Comparison of ENCODE assay signal across 21 mouse cellular contexts in genomic region chrX:167151341-167151740, GRCm38 (mm10). TPM values are rescaled to one million over a fixed set of nuclear protein-coding genes. Genes with fewer than 3 reads are reported as not detected.
DNase-seq lines count a peak whose midpoint lies in the region; ATAC-seq and TF ChIP-seq lines count a peak whose summit lies in the region.
"Had no signal": no experiment of that assay in that cellular context is flagged by ENCODE, and none has a peak within 500 bp of the region (broad histone marks: within the 10 kb centered on the region; RNA-seq: fewer than 3 reads in every experiment).

No protein-coding gene starts in this region.

- no peaks in the 10 kb centered on the region for H3K4me1 ChIP-seq in embryonic facial prominence, embryonic 14.5 days (ENCODE audit: control insufficient read depth, insufficient read depth, low read length)
- H3K4me1 ChIP-seq in embryonic facial prominence, embryonic 10.5 days: no peaks in the 10 kb centered on the region
- H3K4me1 ChIP-seq in hindbrain, embryonic 12.5 days: no peaks in the 10 kb centered on the region
- H3K4me1 ChIP-seq in hindbrain, postnatal 0 days (ENCODE audit: insufficient read depth, low read length): no peaks in the 10 kb centered on the region
- H3K4me1 ChIP-seq: neural tube, embryonic 13.5 days had no signal

- no peak overlapping the region for H3K4me2 ChIP-seq in embryonic facial prominence, embryonic 14.5 days (ENCODE audit: low read depth, low read length)
- no peak overlapping the region for H3K4me2 ChIP-seq in hindbrain, embryonic 12.5 days (replicated peaks)
- no peak overlapping the region for H3K4me2 ChIP-seq in hindbrain, postnatal 0 days (ENCODE audit: low read depth, low read length)
- H3K4me2 ChIP-seq: neural tube, embryonic 13.5 days had no signal

- 72% methylated on average over 3 of the region's 3 CpGs for WGBS in embryonic facial prominence, embryonic 14.5 days
- WGBS in embryonic facial prominence, embryonic 10.5 days: 71% methylated on average over 3 of the region's 3 CpGs
- WGBS in hindbrain, embryonic 12.5 days: 51% methylated on average over 3 of the region's 3 CpGs
- 45% methylated on average over 3 of the region's 3 CpGs for WGBS in hindbrain, postnatal 0 days

- no peak for DNase-seq in embryonic facial prominence, embryonic 14.5 days (ENCODE audit: low spot score)
- DNase-seq in embryonic facial prominence, embryonic 10.5 days (ENCODE audit: low spot score): no peak
- no peak for DNase-seq in hindbrain, postnatal 0 days (ENCODE audit: low spot score)
- DNase-seq in brain, embryonic 14.5 days (ENCODE audit: low read depth): peak; percentile 23
- DNase-seq in heart, postnatal 10 days: peak; percentile 15 to 25
- no peak for DNase-seq in adipocyte (ENCODE audit: low spot score)
- DNase-seq in left cerebral cortex, postnatal 10 days (ENCODE audit: extremely low spot score in 1 of 2, low spot score in 2 of 2): no peak
- DNase-seq: adrenal gland, postnatal 36 days; cerebellum, adult 11 months; cerebellum, postnatal 36 days; kidney, postnatal 14 days; layer of hippocampus, adult 9-11 months; liver; right cerebral cortex, adult 18-20 months; thymus, postnatal 4 days had no signal

- H3K4me3 ChIP-seq in embryonic facial prominence, embryonic 14.5 days (ENCODE audit: low read depth, low read length): no peak overlapping the region
- H3K4me3 ChIP-seq in embryonic facial prominence, embryonic 10.5 days: no peak overlapping the region
- H3K4me3 ChIP-seq in hindbrain, embryonic 12.5 days: no peak overlapping the region
- no peak overlapping the region for H3K4me3 ChIP-seq in hindbrain, postnatal 0 days (ENCODE audit: low read length)
- H3K4me3 ChIP-seq: neural tube, embryonic 13.5 days had no signal

- 0 out of 2 replicates have a peak overlapping the region, but pooled peaks have one; percentile 39 for H3K27ac ChIP-seq in embryonic facial prominence, embryonic 14.5 days (replicated peaks; ENCODE audit: low read depth, low read length)
- no peak overlapping the region for H3K27ac ChIP-seq in embryonic facial prominence, embryonic 10.5 days (replicated peaks)
- 0 out of 2 replicates have a peak overlapping the region, but pooled peaks have one; percentile 7 for H3K27ac ChIP-seq in hindbrain, embryonic 12.5 days
- no peak overlapping the region; the same call in 1 of the 2 replicates for H3K27ac ChIP-seq in hindbrain, postnatal 0 days
- H3K27ac ChIP-seq: macrophage; neural tube, embryonic 13.5 days had no signal

- TF ChIP-seq CTCF in hindbrain, postnatal 0 days (IDR thresholded peaks at IDR 0.05; ENCODE audit: low read depth): no peak
- no peak for TF ChIP-seq CTCF in brain, embryonic 14.5 days (IDR thresholded peaks at IDR 0.05; ENCODE audit: borderline replicate concordance, extremely low read depth, insufficient read depth, insufficient read length)

- no peak overlapping the region for H3K9ac ChIP-seq in embryonic facial prominence, embryonic 14.5 days (ENCODE audit: low read depth, low read length)
- no peak overlapping the region for H3K9ac ChIP-seq in hindbrain, embryonic 12.5 days
- H3K9ac ChIP-seq in hindbrain, postnatal 0 days (replicated peaks; ENCODE audit: low read length): no peak overlapping the region
- H3K9ac ChIP-seq: neural tube, embryonic 13.5 days had no signal

- peaks cover 7% of the 10 kb centered on the region for H3K27me3 ChIP-seq in embryonic facial prominence, embryonic 14.5 days (replicated peaks; ENCODE audit: control insufficient read depth, insufficient read depth, low read length)
- peaks cover 98% of the 10 kb centered on the region for H3K27me3 ChIP-seq in embryonic facial prominence, embryonic 10.5 days (replicated peaks; ENCODE audit: low read depth, poor library complexity, severe bottlenecking)
- peaks cover 34% of the 10 kb centered on the region for H3K27me3 ChIP-seq in hindbrain, embryonic 12.5 days
- no peaks in the 10 kb centered on the region for H3K27me3 ChIP-seq in hindbrain, postnatal 0 days (ENCODE audit: insufficient read depth, low read length)

- no peaks in the 10 kb centered on the region for H3K9me3 ChIP-seq in embryonic facial prominence, embryonic 14.5 days (ENCODE audit: control insufficient read depth, low read length)
- no peaks in the 10 kb centered on the region for H3K9me3 ChIP-seq in embryonic facial prominence, embryonic 10.5 days
- no peaks in the 10 kb centered on the region for H3K9me3 ChIP-seq in hindbrain, embryonic 12.5 days (replicated peaks)
- no peaks in the 10 kb centered on the region for H3K9me3 ChIP-seq in hindbrain, postnatal 0 days (ENCODE audit: low read length)
- H3K9me3 ChIP-seq: neural tube, embryonic 13.5 days had no signal

- no peak for TF ChIP-seq POLR2A in brain, embryonic 14.5 days (IDR thresholded peaks at IDR 0.05; ENCODE audit: borderline replicate concordance, extremely low read depth, insufficient read depth, insufficient read length, poor library complexity, severe bottlenecking)

- intact Hi-C loops in heart, postnatal 10 days (cut with DNase I): loop anchor here (5.0 kb wide), 2 partner anchors 56 to 119 kb away; partner anchors contain the start of gene Tmsb4x
- intact Hi-C loops in left cerebral cortex, postnatal 10 days (cut with DNase I): no loop called here

- no peak for ATAC-seq in embryonic facial prominence, embryonic 14.5 days (ENCODE audit: low read depth)
- peak; percentile 43; the same call in 1 of the 2 replicates for ATAC-seq in hindbrain, embryonic 12.5 days (ENCODE audit: low FRiP score)
- no peak for ATAC-seq in hindbrain, postnatal 0 days
- ATAC-seq: forebrain, embryonic 16.5 days; intestine, embryonic 16.5 days; midbrain, embryonic 16.5 days had no signal

- no peaks in the 10 kb centered on the region for H3K36me3 ChIP-seq in embryonic facial prominence, embryonic 14.5 days (ENCODE audit: control insufficient read depth, insufficient read depth, low read length)
- H3K36me3 ChIP-seq in embryonic facial prominence, embryonic 10.5 days (replicated peaks): no peaks in the 10 kb centered on the region
- H3K36me3 ChIP-seq in hindbrain, embryonic 12.5 days: no peaks in the 10 kb centered on the region
- no peaks in the 10 kb centered on the region for H3K36me3 ChIP-seq in hindbrain, postnatal 0 days (ENCODE audit: insufficient read depth, low read length)
- H3K36me3 ChIP-seq: neural tube, embryonic 13.5 days had no signal

RNA-seq across cellular contexts. Expression of gene Tmsb4x, which starts 57.8 kb away (rescaled TPM):
- 2,773 and 2,890 TPM in 2 replicates for polyA plus RNA-seq in embryonic facial prominence, embryonic 14.5 days (2014; fragmentation: Nextera tagmentation; extraction: Ambion mirVana)
- 2,138 and 2,201 TPM in 2 replicates for polyA plus RNA-seq in embryonic facial prominence, embryonic 10.5 days (2016; fragmentation: Nextera tagmentation; extraction: Ambion mirVana)
- 5,703 and 6,080 TPM in 2 replicates for polyA plus RNA-seq in hindbrain, embryonic 12.5 days (2016; fragmentation: Nextera tagmentation; extraction: Ambion mirVana)
- total RNA-seq in hindbrain, postnatal 0 days (2014; rRNA removed): 879 and 1,090 TPM in 2 replicates
- 4,785 and 5,074 TPM in 2 replicates for polyA plus RNA-seq in hindbrain, postnatal 0 days (2015; fragmentation: Nextera tagmentation; extraction: Ambion mirVana)
- polyA plus RNA-seq in brain, embryonic 14.5 days (2012; rRNA removed): 2,684 and 2,801 TPM in 2 replicates
- total RNA-seq in heart, postnatal 10 days (2021): 100 to 1,000 TPM; 782 to 828 TPM
- total RNA-seq in left cerebral cortex, postnatal 10 days (2021): 1,000 to 10,000 TPM; 1,429 to 1,477 TPM

Comparison
In these comparisons a context has a peak if more than half of its experiments do, and no peak if none do; other contexts are left out.
1. H3K27ac ChIP-seq: peak in embryonic facial prominence, embryonic 14.5 days (single experiment) and hindbrain, embryonic 12.5 days (single experiment); none in embryonic facial prominence, embryonic 10.5 days (single experiment) and hindbrain, postnatal 0 days (single experiment).
2. DNase-seq: peak in brain, embryonic 14.5 days (single experiment) and heart, postnatal 10 days (2 of 2); none in embryonic facial prominence, embryonic 14.5 days (single experiment), embryonic facial prominence, embryonic 10.5 days (single experiment), hindbrain, postnatal 0 days (single experiment), adipocyte (single experiment) and left cerebral cortex, postnatal 10 days (0 of 2).